In the genomic region with DNA sequence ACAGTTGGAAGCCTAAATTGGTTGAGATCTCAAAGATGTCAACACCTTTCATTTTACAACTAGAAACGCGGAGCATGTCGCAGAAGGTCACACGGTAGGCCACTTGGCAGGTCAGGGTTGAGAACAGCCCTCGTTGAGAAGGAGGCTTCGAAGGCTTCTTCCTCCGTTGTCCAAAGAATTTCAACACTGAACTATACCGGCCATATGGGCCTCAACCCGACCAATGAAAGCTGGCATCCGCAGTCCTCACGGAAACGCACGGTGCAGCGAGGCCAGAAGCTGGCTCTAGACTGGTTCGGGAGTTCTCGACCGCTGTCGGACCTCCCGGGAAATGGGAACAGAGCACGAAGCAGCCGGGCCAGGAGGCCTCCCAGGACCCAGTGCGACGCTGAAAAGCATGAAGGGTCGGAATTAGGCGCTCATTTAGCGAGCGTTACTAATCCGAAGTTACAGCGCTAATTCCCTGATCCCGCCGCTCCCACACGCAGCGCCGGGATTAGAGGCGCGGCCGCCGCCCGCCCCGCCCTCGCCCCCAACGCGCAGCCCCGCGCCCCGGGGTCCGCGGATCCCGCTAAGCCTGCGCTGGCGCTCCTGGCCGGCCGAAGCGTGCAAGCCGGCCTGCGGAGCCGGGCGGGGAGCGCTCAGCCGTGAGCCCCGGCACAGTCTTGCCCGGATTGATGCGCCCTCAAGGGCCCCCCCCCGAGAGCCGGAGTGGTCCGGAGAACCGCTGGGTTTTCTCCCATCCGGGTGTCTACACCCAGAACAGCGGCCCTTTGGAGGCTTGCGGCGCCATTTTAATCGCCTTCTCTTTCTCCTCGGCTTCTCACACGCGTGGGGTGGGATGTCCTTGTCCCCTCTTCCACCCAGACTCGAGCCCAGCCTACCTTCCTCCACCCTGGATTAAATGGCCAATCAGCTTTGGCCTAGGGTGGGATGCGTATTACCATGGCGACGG, we compare ENCODE assay signal across 9 mouse cellular contexts. TPM values are rescaled to one million over a fixed set of nuclear protein-coding genes. Genes with fewer than 3 reads are reported as not detected.
DNase-seq lines count a peak whose midpoint lies in the region; ATAC-seq and TF ChIP-seq lines count a peak whose summit lies in the region.
"Had no signal": no experiment of that assay in that cellular context is flagged by ENCODE, and none has a peak within 500 bp of the region (broad histone marks: within the 10 kb centered on the region; RNA-seq: fewer than 3 reads in every experiment).

No protein-coding gene starts in this region.

- H3K4me1 ChIP-seq in forebrain, postnatal 0 days (ENCODE audit: insufficient read depth): peaks cover 9% of the 10 kb centered on the region
- peaks cover 70% of the 10 kb centered on the region for H3K4me1 ChIP-seq in midbrain, embryonic 15.5 days
- no peaks in the 10 kb centered on the region; the same call in 1 of the 2 replicates for H3K4me1 ChIP-seq in lung, adult 2 months (ENCODE audit: control insufficient read depth, insufficient read depth, low read length)

- intact Hi-C loops in left cerebral cortex, postnatal 25 days (cut with DNase I): no loop called here
- intact Hi-C loops in left cerebral cortex, postnatal 14 days (cut with DNase I): no loop called here

- H3K27me3 ChIP-seq in forebrain, postnatal 0 days (ENCODE audit: insufficient read depth, low read length): no peaks in the 10 kb centered on the region
- H3K27me3 ChIP-seq in midbrain, embryonic 15.5 days (replicated peaks): 0 out of 2 replicates have a peak, but pooled peaks cover 9% of the 10 kb centered on the region

- WGBS in forebrain, postnatal 0 days: 6% methylated on average over 70 of the region's 79 CpGs
- under 1% methylated on average over 79 of the region's 79 CpGs for whole genome bisulfite sequencing in midbrain, embryonic 15.5 days
- 4% methylated on average over 79 of the region's 79 CpGs for WGBS in lung, adult 2 months

- peaks cover 29% of the 10 kb centered on the region for H3K36me3 ChIP-seq in forebrain, postnatal 0 days (ENCODE audit: insufficient read depth)
- no peaks in the 10 kb centered on the region for H3K36me3 ChIP-seq in midbrain, embryonic 15.5 days (replicated peaks)

- ATAC-seq in forebrain, postnatal 0 days: peak; percentile 27
- ATAC-seq in midbrain, embryonic 15.5 days (replicated peaks): no peak

- TF ChIP-seq CTCF in forebrain, postnatal 0 days (IDR thresholded peaks at IDR 0.05; ENCODE audit: low read depth): no peak
- no peak for TF ChIP-seq CTCF in lung, adult 2 months (IDR thresholded peaks at IDR 0.05; ENCODE audit: insufficient read depth, low read length)

- H3K27ac ChIP-seq in forebrain, postnatal 0 days (ENCODE audit: low read depth, low read length): peak overlapping the region; percentile 98
- H3K27ac ChIP-seq in midbrain, embryonic 15.5 days: peak overlapping the region; percentile 89

- peak overlapping the region; percentile 100 for H3K9ac ChIP-seq in forebrain, postnatal 0 days
- peak overlapping the region; percentile 73 for H3K9ac ChIP-seq in midbrain, embryonic 15.5 days

- DNase-seq in left cerebral cortex, postnatal 25 days (ENCODE audit: low spot score in 2 of 2): peak; percentile 24 to 41
- DNase-seq in left cerebral cortex, postnatal 14 days (ENCODE audit: low spot score in 2 of 2): no peak
- peak; percentile 57 to 59 for DNase-seq in cerebellum, postnatal 14 days
- DNase-seq in forebrain, postnatal 0 days: peak; percentile 68
- no peak for DNase-seq in embryo, embryonic 9.5 days (ENCODE audit: extremely low spot score)
- no peak for DNase-seq in kidney, adult 8-10 months
- no peak for DNase-seq in lung, adult 2 months

- H3K4me3 ChIP-seq in forebrain, postnatal 0 days (ENCODE audit: low read depth, low read length): peak overlapping the region; percentile 92
- peak overlapping the region; percentile 79 for H3K4me3 ChIP-seq in midbrain, embryonic 15.5 days
- H3K4me3 ChIP-seq in lung, adult 2 months (replicated peaks; ENCODE audit: extremely low read depth, low read depth, low read length): no peak overlapping the region
- H3K4me3 ChIP-seq: erythroblast, embryonic 14.5 days had no signal

- TF ChIP-seq POLR2A in lung, adult 2 months (IDR thresholded peaks at IDR 0.05; ENCODE audit: borderline replicate concordance, extremely low read depth, low read depth, low read length): no peak

- H3K4me2 ChIP-seq in forebrain, postnatal 0 days (ENCODE audit: low read depth): peak overlapping the region; percentile 95
- peak overlapping the region; percentile 73 for H3K4me2 ChIP-seq in midbrain, embryonic 15.5 days

- no peaks in the 10 kb centered on the region for H3K9me3 ChIP-seq in forebrain, postnatal 0 days (ENCODE audit: low read length)
- H3K9me3 ChIP-seq in midbrain, embryonic 15.5 days: no peaks in the 10 kb centered on the region

RNA-seq across cellular contexts. Expression of a gene that starts 42.4 kb away (rescaled TPM):
- 10 to 100 TPM; 75.5 to 87.3 TPM for total RNA-seq in left cerebral cortex, postnatal 25 days (2021)
- 10 to 100 TPM; 84.3 to 90.1 TPM for total RNA-seq in left cerebral cortex, postnatal 14 days (2021)
- total RNA-seq in forebrain, postnatal 0 days (2014; rRNA removed): 51.1 and 52.9 TPM in 2 replicates
- polyA plus RNA-seq in forebrain, postnatal 0 days (2015; fragmentation: Nextera tagmentation; extraction: Ambion mirVana): 17.4 and 19.4 TPM in 2 replicates
- 22.7 and 27.0 TPM in 2 replicates for polyA plus RNA-seq in midbrain, embryonic 15.5 days (2015; fragmentation: Nextera tagmentation; extraction: Ambion mirVana)
- 57.5 and 61.4 TPM in 2 replicates for polyA plus RNA-seq in lung, adult 2 months (2012; rRNA removed)

Comparison
In these comparisons a context has a peak if more than half of its experiments do, and no peak if none do; other contexts are left out.
1. DNase-seq: peak in left cerebral cortex, postnatal 25 days (2 of 2), cerebellum, postnatal 14 days (2 of 2) and forebrain, postnatal 0 days (single experiment); none in left cerebral cortex, postnatal 14 days (0 of 2), embryo, embryonic 9.5 days (single experiment), kidney, adult 8-10 months (0 of 2) and lung, adult 2 months (single experiment).